Mouse (Mus musculus): ENCODE measurements around the gene Bok. TPM values are rescaled to one million over a fixed set of nuclear protein-coding genes. Genes with fewer than 3 reads are reported as not detected.

Gene Bok
- total and polyA plus RNA-seq, 3 experiments = 0.17 TPM; not detected in 2

GRCm38 (mm10) chr1:93641978-93642377 lies 43.5 kb upstream of the Bok start:
- Histone ChIP-seq H3K9me3 (replicated peaks; ENCODE audit: insufficient read depth, low read length) (no peaks in the 10 kb centered on the region; the same call in 1 of the 2 replicates), H3K4me1 (ENCODE audit: control insufficient read depth in 1 of 2, insufficient read depth in 2 of 2, low read length in 2 of 2) (peaks cover 3 to 20% of the 10 kb centered on the region in 2 experiments; a peak in 3 of 4 replicates), H3K4me3 (ENCODE audit: control insufficient read depth in 1 of 2, insufficient read depth in 1 of 2, low read depth in 2 of 2, low read length in 2 of 2) (no peak overlapping the region), H3K36me3 (ENCODE audit: control insufficient read depth in 1 of 2, insufficient read depth in 2 of 2, low read length in 2 of 2) (peaks cover 0 to 6% of the 10 kb centered on the region in 2 experiments; a peak in 2 of 4 replicates), H3K9ac (ENCODE audit: control insufficient read depth, low read depth, low read length, poor library complexity, severe bottlenecking) (no peak overlapping the region), H3K27me3 (ENCODE audit: control insufficient read depth in 1 of 2, insufficient read depth in 2 of 2, low read length in 2 of 2) (no peaks in the 10 kb centered on the region), H3K27ac (ENCODE audit: control insufficient read depth, low read depth, low read length) (no peak overlapping the region; the same call in 1 of the 2 replicates), H3K79me2 (ENCODE audit: control insufficient read depth, insufficient read depth, low read length, poor library complexity) (no peaks in the 10 kb centered on the region)
- no peak for DNase-seq (ENCODE audit: low read depth, low spot score)
- no peak for TF ChIP-seq CHD2 (IDR thresholded peaks at IDR 0.05; ENCODE audit: low read length)
- no peak for TF ChIP-seq MAZ (IDR thresholded peaks at IDR 0.05; ENCODE audit: low read depth, low read length)
- TF ChIP-seq MEF2A (IDR thresholded peaks at IDR 0.05; ENCODE audit: extremely low read depth, insufficient replicate concordance, low read depth, low read length, poor library complexity, severe bottlenecking) = no peak
- no peak for TF ChIP-seq E2F4 (IDR thresholded peaks at IDR 0.05; ENCODE audit: borderline replicate concordance, low read depth, low read length)
- no peak for TF ChIP-seq KAT2A (conservative IDR thresholded peaks at IDR 0.05; ENCODE audit: low read depth, low read length)
- TF ChIP-seq ZC3H11A (IDR thresholded peaks at IDR 0.05; ENCODE audit: low read depth, low read length) = no peak
- no peak for TF ChIP-seq HCFC1 (IDR thresholded peaks at IDR 0.05; ENCODE audit: low read depth, low read length)
- no peak for TF ChIP-seq TBP (IDR thresholded peaks at IDR 0.05; ENCODE audit: low read depth, low read length)
- no peak for TF ChIP-seq POLR2AphosphoS2 (IDR thresholded peaks at IDR 0.05; ENCODE audit: low read length)
- TF ChIP-seq GABPA (IDR thresholded peaks at IDR 0.05; ENCODE audit: low read depth, low read length) = no peak
- TF ChIP-seq MYB (IDR thresholded peaks at IDR 0.05; ENCODE audit: low read depth, low read length) = no peak
- no peak for TF ChIP-seq ZNF384 (IDR thresholded peaks at IDR 0.05; ENCODE audit: low read depth, low read length)
- no peak for TF ChIP-seq USF1 (IDR thresholded peaks at IDR 0.05; ENCODE audit: low read depth, low read length)
- no peak for TF ChIP-seq POLR2A (IDR thresholded peaks at IDR 0.05; ENCODE audit: control insufficient read depth in 1 of 2, insufficient read depth in 1 of 2, low read depth in 1 of 2, low read length in 2 of 2, poor library complexity in 1 of 2)
- no peak for TF ChIP-seq ETS1 (IDR thresholded peaks at IDR 0.05; ENCODE audit: low read depth, low read length)
- no peak for TF ChIP-seq EP300 (IDR thresholded peaks at IDR 0.05; ENCODE audit: low read depth in 1 of 2, low read length in 2 of 2)
- TF ChIP-seq ZMIZ1 (IDR thresholded peaks at IDR 0.05; ENCODE audit: low read depth, low read length) = no peak
- TF ChIP-seq BHLHE40 (IDR thresholded peaks at IDR 0.05; ENCODE audit: borderline replicate concordance, low read depth, low read length) = no peak
- no peak for TF ChIP-seq RCOR1 (IDR thresholded peaks at IDR 0.05; ENCODE audit: low read depth, low read length)

GRCm38 (mm10) chr1:93642692-93643091 lies 42.8 kb upstream of the Bok start:
- DNase-seq (ENCODE audit: low read depth, low spot score) = peak; percentile 70
- H3K9me3 ChIP-seq (replicated peaks; ENCODE audit: insufficient read depth, low read length) = no peaks in the 10 kb centered on the region; the same call in 1 of the 2 replicates
- TF ChIP-seq POLR2A (IDR thresholded peaks at IDR 0.05; ENCODE audit: control insufficient read depth in 1 of 2, insufficient read depth in 1 of 2, low read depth in 1 of 2, low read length in 2 of 2, poor library complexity in 1 of 2) = no peak
- peak; percentile 82 for TF ChIP-seq GATA1 (IDR thresholded peaks at IDR 0.05; ENCODE audit: low read depth, low read length)
- peak; percentile 16; the same call in 1 of the 2 replicates for TF ChIP-seq ELF1 (IDR thresholded peaks at IDR 0.05; ENCODE audit: low read depth, low read length)
- no peak for TF ChIP-seq TAL1 (IDR thresholded peaks at IDR 0.05; ENCODE audit: low read length)
- TF ChIP-seq KAT2A (conservative IDR thresholded peaks at IDR 0.05; ENCODE audit: low read depth, low read length) = peak; percentile 44; the same call in 1 of the 2 replicates
- TF ChIP-seq ETS1 (IDR thresholded peaks at IDR 0.05; ENCODE audit: low read depth, low read length) = peak; percentile 71
- no peak for TF ChIP-seq JUND (IDR thresholded peaks at IDR 0.05; ENCODE audit: low read depth, low read length)
- 0 out of 2 replicates have a peak, but pooled peaks have one; percentile 19 for TF ChIP-seq RCOR1 (IDR thresholded peaks at IDR 0.05; ENCODE audit: low read depth, low read length)
- TF ChIP-seq EP300 (IDR thresholded peaks at IDR 0.05; ENCODE audit: low read depth in 1 of 2, low read length in 2 of 2) = peak; percentile 91 to 94
- no peak for TF ChIP-seq ZNF384 (IDR thresholded peaks at IDR 0.05; ENCODE audit: low read depth, low read length)
- TF ChIP-seq E2F4 (IDR thresholded peaks at IDR 0.05; ENCODE audit: borderline replicate concordance, low read depth, low read length) = no peak
- TF ChIP-seq SIN3A (IDR thresholded peaks at IDR 0.05; ENCODE audit: low read length) = peak; percentile 61; the same call in 1 of the 2 replicates
- peak; percentile 92; the same call in 1 of the 2 replicates for TF ChIP-seq MEF2A (IDR thresholded peaks at IDR 0.05; ENCODE audit: extremely low read depth, insufficient replicate concordance, low read depth, low read length, poor library complexity, severe bottlenecking)
- peak; percentile 22; the same call in 1 of the 2 replicates for TF ChIP-seq MXI1 (IDR thresholded peaks at IDR 0.05; ENCODE audit: low read depth, low read length)
- TF ChIP-seq MYB (IDR thresholded peaks at IDR 0.05; ENCODE audit: low read depth, low read length) = peak; percentile 80
- peak; percentile 94 for TF ChIP-seq TCF12 (IDR thresholded peaks at IDR 0.05; ENCODE audit: low read depth, low read length)
- TF ChIP-seq HCFC1 (IDR thresholded peaks at IDR 0.05; ENCODE audit: low read depth, low read length) = 0 out of 2 replicates have a peak, but pooled peaks have one; percentile 26
- peak; percentile 24; the same call in 1 of the 2 replicates for TF ChIP-seq USF1 (IDR thresholded peaks at IDR 0.05; ENCODE audit: low read depth, low read length)

More at GRCm38 (mm10) chr1:93642692-93643091, 42.8 kb upstream of the Bok start:
- Histone ChIP-seq H3K27ac (ENCODE audit: control insufficient read depth, low read depth, low read length) (peak overlapping the region; percentile 67; the same call in 1 of the 2 replicates), H3K79me2 (ENCODE audit: control insufficient read depth, insufficient read depth, low read length, poor library complexity) (no peaks in the 10 kb centered on the region), H3K27me3 (ENCODE audit: control insufficient read depth in 1 of 2, insufficient read depth in 2 of 2, low read length in 2 of 2) (no peaks in the 10 kb centered on the region), H3K4me1 (ENCODE audit: control insufficient read depth in 1 of 2, insufficient read depth in 2 of 2, low read length in 2 of 2) (peaks cover 3 to 20% of the 10 kb centered on the region in 2 experiments; a peak in 3 of 4 replicates), H3K36me3 (ENCODE audit: control insufficient read depth in 1 of 2, insufficient read depth in 2 of 2, low read length in 2 of 2) (peaks cover 0 to 6% of the 10 kb centered on the region in 2 experiments; a peak in 2 of 4 replicates), H3K9ac (ENCODE audit: control insufficient read depth, low read depth, low read length, poor library complexity, severe bottlenecking) (no peak overlapping the region), H3K4me3 (ENCODE audit: control insufficient read depth in 1 of 2, insufficient read depth in 1 of 2, low read depth in 2 of 2, low read length in 2 of 2) (no peak overlapping the region)

All from MEL (cell line).